Mouse (Mus musculus): ENCODE data around the gene Cct2.

GRCm38 (mm10) chr10:117004695-117005094 is 58.9 kb downstream of the Cct2 start:
- no peak for TF ChIP-seq CTCF (IDR thresholded peaks at IDR 0.05; ENCODE audit: low read depth)
- no peak for TF ChIP-seq EP300 (IDR thresholded peaks at IDR 0.05; ENCODE audit: low read depth)

All from liver, postnatal 0 days (tissue).